Mouse (Mus musculus): Measurements from ENCODE around the gene Prune1.

- TF ChIP-seq POLR2A (IDR thresholded peaks at IDR 0.05; ENCODE audit: extremely low read depth, insufficient read depth, low read length) (no peak), CTCF (IDR thresholded peaks at IDR 0.05; ENCODE audit: extremely low read depth, insufficient read depth, low read length) (no peak)
Observed at GRCm38 (mm10) chr3:95295321-95296102, 13.6 kb upstream of the Prune1 start.

Data from cortical plate, adult 2 months (tissue).